In the genomic region with DNA sequence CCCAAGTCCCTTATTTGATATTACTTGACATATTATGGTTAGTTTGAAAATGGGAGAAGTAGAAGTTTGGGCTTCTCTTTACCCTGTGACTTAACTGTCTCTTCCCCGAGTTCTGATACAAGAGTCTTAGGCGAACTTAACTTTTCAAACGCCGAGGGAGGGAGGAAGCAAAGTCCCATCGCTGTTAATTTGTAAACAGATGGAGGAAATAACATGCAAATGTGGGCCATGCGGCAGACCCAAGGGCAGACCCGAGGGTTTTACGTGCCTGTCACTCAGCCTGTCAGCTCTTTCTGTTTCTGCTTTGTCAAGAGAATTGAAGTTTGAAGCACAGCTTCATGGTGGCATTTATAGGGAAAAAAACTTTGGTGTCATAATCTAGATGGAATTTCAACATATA, we compare ENCODE assay signal across 9 mouse cellular contexts. TPM values are rescaled to one million over a fixed set of nuclear protein-coding genes. Genes with fewer than 3 reads are reported as not detected.
DNase-seq lines count a peak whose midpoint lies in the region; ATAC-seq and TF ChIP-seq lines count a peak whose summit lies in the region.
"Had no signal": no experiment of that assay in that cellular context is flagged by ENCODE, and none has a peak within 500 bp of the region (broad histone marks: within the 10 kb centered on the region; RNA-seq: fewer than 3 reads in every experiment).

No protein-coding gene starts in this region.

- peak overlapping the region; percentile 85; the same call in 1 of the 2 replicates for H3K4me2 ChIP-seq in hindbrain, embryonic 15.5 days
- peak overlapping the region; percentile 17 for H3K4me2 ChIP-seq in kidney, postnatal 0 days (ENCODE audit: low read length)
- H3K4me2 ChIP-seq in neural tube, embryonic 13.5 days = peak overlapping the region; percentile 80

- DNase-seq in liver, adult 2 months (ENCODE audit: extremely low read depth, low read depth, low spot score) = peak; percentile 53
- DNase-seq in liver = no peak
- peak; percentile 28 for DNase-seq in kidney, postnatal 0 days (ENCODE audit: low spot score)
- no peak for DNase-seq in ovary, adult 18-20 months (ENCODE audit: low spot score)
- no peak for DNase-seq in adrenal gland, postnatal 10 days
- DNase-seq in thymus, postnatal 25 days = no peak
- DNase-seq: thymus, postnatal 14 days had no signal

- no peak overlapping the region for H3K27ac ChIP-seq in liver, adult 2 months (replicated peaks; ENCODE audit: insufficient read depth, low read depth, low read length)
- no peak overlapping the region for H3K27ac ChIP-seq in hindbrain, embryonic 15.5 days (replicated peaks)
- peak overlapping the region; percentile 67 for H3K27ac ChIP-seq in kidney, postnatal 0 days
- H3K27ac ChIP-seq in neural tube, embryonic 13.5 days (replicated peaks) = no peak overlapping the region

- no peak for ATAC-seq in hindbrain, embryonic 15.5 days (ENCODE audit: low FRiP score, low read depth)
- no peak; the same call in 1 of the 2 replicates for ATAC-seq in kidney, postnatal 0 days (replicated peaks; ENCODE audit: low FRiP score, low read depth)
- no peak for ATAC-seq in neural tube, embryonic 13.5 days (ENCODE audit: low read depth)

- H3K4me1 ChIP-seq in liver, adult 2 months (ENCODE audit: control insufficient read depth, insufficient read depth, low read length) = peaks cover 8% of the 10 kb centered on the region
- peaks cover 39% of the 10 kb centered on the region for H3K4me1 ChIP-seq in hindbrain, embryonic 15.5 days (replicated peaks)
- 0 out of 2 replicates have a peak, but pooled peaks cover 12% of the 10 kb centered on the region for H3K4me1 ChIP-seq in kidney, postnatal 0 days (replicated peaks; ENCODE audit: insufficient read depth, low read length)
- H3K4me1 ChIP-seq in neural tube, embryonic 13.5 days (replicated peaks) = peaks cover 54% of the 10 kb centered on the region

- no peaks in the 10 kb centered on the region for H3K36me3 ChIP-seq in liver, adult 2 months (ENCODE audit: control insufficient read depth, insufficient read depth, low read length)
- no peaks in the 10 kb centered on the region for H3K36me3 ChIP-seq in hindbrain, embryonic 15.5 days
- no peaks in the 10 kb centered on the region for H3K36me3 ChIP-seq in kidney, postnatal 0 days (ENCODE audit: insufficient read depth, low read length)
- no peaks in the 10 kb centered on the region for H3K36me3 ChIP-seq in neural tube, embryonic 13.5 days

- no peak overlapping the region for H3K4me3 ChIP-seq in liver, adult 2 months (ENCODE audit: insufficient read depth, low read depth, low read length)
- no peak overlapping the region for H3K4me3 ChIP-seq in hindbrain, embryonic 15.5 days
- H3K4me3 ChIP-seq in kidney, postnatal 0 days (replicated peaks; ENCODE audit: low read depth, low read length) = no peak overlapping the region
- H3K4me3 ChIP-seq in neural tube, embryonic 13.5 days = no peak overlapping the region

- H3K9me3 ChIP-seq in hindbrain, embryonic 15.5 days = no peaks in the 10 kb centered on the region
- H3K9me3 ChIP-seq in kidney, postnatal 0 days (replicated peaks; ENCODE audit: low read length) = no peaks in the 10 kb centered on the region
- no peaks in the 10 kb centered on the region for H3K9me3 ChIP-seq in neural tube, embryonic 13.5 days

- TF ChIP-seq POLR2A in liver, adult 2 months (IDR thresholded peaks at IDR 0.05; ENCODE audit: extremely low read depth, insufficient read depth, low read length) = no peak

- no peak for TF ChIP-seq CTCF in liver, adult 2 months (IDR thresholded peaks at IDR 0.05; ENCODE audit: low read depth, low read length)
- TF ChIP-seq CTCF in kidney, postnatal 0 days (IDR thresholded peaks at IDR 0.05; ENCODE audit: low read depth) = no peak

- H3K27me3 ChIP-seq in liver, adult 2 months (ENCODE audit: control insufficient read depth, insufficient read depth, low read length) = no peaks in the 10 kb centered on the region
- H3K27me3 ChIP-seq in hindbrain, embryonic 15.5 days = no peaks in the 10 kb centered on the region
- no peaks in the 10 kb centered on the region for H3K27me3 ChIP-seq in kidney, postnatal 0 days (ENCODE audit: insufficient read depth, low read length)
- H3K27me3 ChIP-seq in neural tube, embryonic 13.5 days = no peaks in the 10 kb centered on the region

- H3K79me2 ChIP-seq in liver, adult 2 months (ENCODE audit: control insufficient read depth, insufficient read depth, low read length) = peaks cover 15% of the 10 kb centered on the region; the same call in 1 of the 2 replicates

- no peak overlapping the region for H3K9ac ChIP-seq in liver, adult 2 months (ENCODE audit: low read depth, low read length)
- H3K9ac ChIP-seq in hindbrain, embryonic 15.5 days = no peak overlapping the region
- H3K9ac ChIP-seq in kidney, postnatal 0 days (ENCODE audit: low read depth, low read length) = no peak overlapping the region
- peak overlapping the region; percentile 17; the same call in 1 of the 2 replicates for H3K9ac ChIP-seq in neural tube, embryonic 13.5 days

- 9% methylated on average over 8 of the region's 8 CpGs for WGBS in liver, adult 2 months
- WGBS in hindbrain, embryonic 15.5 days = 23% methylated on average over 8 of the region's 8 CpGs
- WGBS in kidney, postnatal 0 days = 16% methylated on average over 8 of the region's 8 CpGs
- WGBS in neural tube, embryonic 13.5 days = 25% methylated on average over 8 of the region's 8 CpGs

RNA-seq across cellular contexts. Expression of a gene that starts 3.5 kb away (rescaled TPM):
- total RNA-seq in liver, adult 2 months (2014; rRNA removed) = 7.8 and 9.1 TPM in 2 replicates
- 7.0 and 7.1 TPM in 2 replicates for polyA plus RNA-seq in liver, adult 2 months (2012; rRNA removed)
- 84.8 and 92.6 TPM in 2 replicates for polyA plus RNA-seq in hindbrain, embryonic 15.5 days (2015; fragmentation: Nextera tagmentation; extraction: Ambion mirVana)
- polyA plus RNA-seq in kidney, postnatal 0 days (2015; fragmentation: Nextera tagmentation; extraction: Ambion mirVana) = 38.7 and 40.9 TPM in 2 replicates
- polyA plus RNA-seq in neural tube, embryonic 13.5 days (2015; fragmentation: Nextera tagmentation; extraction: Ambion mirVana) = 74.0 and 75.0 TPM in 2 replicates
- total RNA-seq in adrenal gland, postnatal 10 days (2021) = 10 to 100 TPM; 35.9 to 49.7 TPM

Comparison
In these comparisons a context has a peak if more than half of its experiments do, and no peak if none do; other contexts are left out.
1. DNase-seq: peak in liver, adult 2 months (single experiment) and kidney, postnatal 0 days (single experiment); none in liver (single experiment), ovary, adult 18-20 months (single experiment), adrenal gland, postnatal 10 days (single experiment) and thymus, postnatal 25 days (single experiment).
2. H3K4me2 ChIP-seq: peak in every context shown above with its lines; median percentile 85 in hindbrain, embryonic 15.5 days; 80 in neural tube, embryonic 13.5 days; 17 in kidney, postnatal 0 days.